Mouse (Mus musculus) central nervous system, embryonic 11.5 days (tissue): Measurements from ENCODE around the gene Sprr2f. TPM values are rescaled to one million over a fixed set of nuclear protein-coding genes. Genes with fewer than 3 reads are reported as not detected.

Experiments
- polyA plus RNA-seq: library from polyadenylated mRNA; depleted of rRNA; stranded (reverse); fragments of >200 nt; gene quantifications from 2 replicates; pipeline ENCODE4 v1.2.3, GENCODE M21; 2012; rRNA removed

The Sprr2f gene
- not detected in 2 replicates for polyA plus RNA-seq

GRCm38 (mm10) chr3:92364887-92365286 is at the start of gene Sprr2f:
TSS of gene Sprr2f (plus strand) at chr3:92365187.

GRCm38 (mm10) chr3:92316320-92316719 is 48.7 kb upstream of the Sprr2f start, which contains the start of gene Sprr2b:
TSS of gene Sprr2b (plus strand) at chr3:92316620.

DNA sequence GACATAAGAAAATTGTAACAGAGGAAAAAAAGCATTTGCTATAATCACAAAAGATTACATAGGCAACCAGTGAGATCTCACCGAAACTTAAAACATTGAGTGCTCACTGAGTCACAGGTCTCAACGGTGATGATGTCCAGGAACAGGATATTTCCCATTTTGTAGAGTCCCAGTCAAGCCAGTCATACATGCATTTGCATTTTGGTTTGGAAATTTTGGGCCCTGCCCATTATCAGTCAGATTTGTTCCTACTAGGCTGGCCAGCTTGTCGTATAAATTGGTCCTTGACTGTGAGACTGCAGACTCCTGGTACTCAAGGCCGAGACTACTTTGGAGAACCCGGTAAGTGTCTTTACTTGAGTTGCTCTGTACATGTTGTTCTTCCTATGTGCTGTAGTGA is 26.1 kb upstream of the Sprr2f start, which contains the start of gene Sprr2d:
Sprr2d (plus strand) TSS at position 301 of the 400 bp plus-strand sequence.

GRCm38 (mm10) chr3:92351843-92352242 is 13.1 kb upstream of the Sprr2f start, which contains the start of gene Sprr2e:
TSS of gene Sprr2e (plus strand) at chr3:92352143.

DNA sequence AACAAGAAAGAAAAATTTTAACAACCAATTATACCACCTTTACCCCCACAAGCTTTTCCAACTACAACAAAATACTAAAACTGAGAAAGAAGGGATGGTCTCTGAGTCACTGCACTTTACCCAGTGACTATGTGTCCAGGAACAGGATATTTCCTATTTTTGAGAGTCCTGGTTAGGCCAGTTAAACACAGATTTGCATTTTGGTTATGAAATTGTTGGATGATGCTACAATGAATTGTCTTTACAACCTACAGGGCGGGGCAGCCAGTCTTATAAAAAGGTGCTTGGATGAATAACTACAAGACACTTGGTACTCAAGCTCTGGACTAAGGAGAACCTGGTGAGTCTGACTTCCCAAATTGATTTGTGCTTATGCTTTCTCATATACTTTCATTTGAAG is 20.4 kb downstream of the Sprr2f start, which contains the start of gene Sprr2h:
Sprr2h (plus strand) TSS at position 301 of the 400 bp plus-strand sequence.

GRCm38 (mm10) chr3:92407691-92408090 is 42.7 kb downstream of the Sprr2f start, which contains the start of gene Sprr2i:
TSS of gene Sprr2i (plus strand) at chr3:92407991.

Other genes starting within 250 kb of the Sprr2f start
- gene Prr9, start 241.2 kb upstream of the Sprr2f start, polyA plus RNA-seq: not detected in 2 replicates
- not detected in 2 replicates for gene Lelp1, start 222.4 kb upstream of the Sprr2f start, polyA plus RNA-seq
- gene Sprr2a1, start 149.4 kb upstream of the Sprr2f start, polyA plus RNA-seq: 0.02 TPM in 1 of 2 replicates, not detected in the other
- 1.4 and 1.5 TPM in 2 replicates for gene Sprr2a2, start 149.3 kb upstream of the Sprr2f start, polyA plus RNA-seq
- not detected in 2 replicates for gene Sprr2a3, start 79.8 kb upstream of the Sprr2f start, polyA plus RNA-seq
- gene Sprr2b, start 48.6 kb upstream of the Sprr2f start, polyA plus RNA-seq: not detected in 2 replicates
- not detected in 2 replicates for gene Sprr2d, start 26.0 kb upstream of the Sprr2f start, polyA plus RNA-seq
- gene Sprr2e, start 13.0 kb upstream of the Sprr2f start, polyA plus RNA-seq: not detected in 2 replicates
- not detected in 2 replicates for gene Sprr2h, start 20.5 kb downstream of the Sprr2f start, polyA plus RNA-seq
- gene Sprr2i, start 42.8 kb downstream of the Sprr2f start, polyA plus RNA-seq: not detected in 2 replicates
- gene Sprr2j-ps, start 52.9 kb downstream of the Sprr2f start, polyA plus RNA-seq: not detected in 2 replicates
- 2.8 and 5.1 TPM in 2 replicates for gene Gm9774, start 64.2 kb downstream of the Sprr2f start, polyA plus RNA-seq
- not detected in 2 replicates for gene Sprr2k, start 67.4 kb downstream of the Sprr2f start, polyA plus RNA-seq
- gene Sprr1b, start 73.6 kb downstream of the Sprr2f start, polyA plus RNA-seq: not detected in 2 replicates
- not detected in 2 replicates for gene Sprr3, start 93.5 kb downstream of the Sprr2f start, polyA plus RNA-seq
- 0.08 and 0.10 TPM in 2 replicates for gene Sprr1a, start 120.7 kb downstream of the Sprr2f start, polyA plus RNA-seq
- not detected in 2 replicates for gene Sprr4, start 135.3 kb downstream of the Sprr2f start, polyA plus RNA-seq
- not detected in 2 replicates for gene 2310046K23Rik, start 169.3 kb downstream of the Sprr2f start, polyA plus RNA-seq
- gene Ivl, start 208.5 kb downstream of the Sprr2f start, polyA plus RNA-seq: 0.02 and 0.04 TPM in 2 replicates
- gene Smcp, start 223.8 kb downstream of the Sprr2f start, polyA plus RNA-seq: not detected in 2 replicates
- not detected in 2 replicates for gene 2210017I01Rik, start 242.3 kb downstream of the Sprr2f start, polyA plus RNA-seq